Mouse (Mus musculus) limb, embryonic 13.5 days (tissue): ENCODE data around the gene Slc3a1. TPM values are rescaled to one million over a fixed set of nuclear protein-coding genes. Genes with fewer than 3 reads are reported as not detected.

Experiments
- ATAC-seq: fragments of 200-750 bp; cut with Nextera tagmentation; 2 replicates; pipeline ENCODE4 v1.8.0; 2017; ENCODE audit warnings: low read depth, moderate number of reproducible peaks, moderate TSS enrichment; ENCODE audit not compliant: low FRiP score
- H3K27ac ChIP-seq: fragments of 300-500 bp; sonication (generic); 2 replicates; pipeline ENCODE4 v1.5.1; 2015; ENCODE audit warnings: inconsistent platforms, mild to moderate bottlenecking, moderate library complexity
- H3K27me3 ChIP-seq: fragments of 300-500 bp; sonication (generic); 2 replicates; pipeline ENCODE4 v1.6.1; 2015; ENCODE audit warnings: mild to moderate bottlenecking, inconsistent platforms
- H3K36me3 ChIP-seq: fragments of 300-500 bp; sonication (generic); 2 replicates; pipeline ENCODE4 v1.6.1; 2015; ENCODE audit warnings: inconsistent platforms, mild to moderate bottlenecking, moderate library complexity
- H3K4me1 ChIP-seq: fragments of 300-500 bp; sonication (generic); 2 replicates; pipeline ENCODE4 v1.6.1; 2015; ENCODE audit warnings: inconsistent platforms
- H3K4me2 ChIP-seq: fragments of 300-500 bp; sonication (generic); replicated peaks from 2 replicates; pipeline ENCODE4 v1.6.1; 2015; ENCODE audit warnings: inconsistent platforms, mild to moderate bottlenecking, moderate library complexity
- H3K4me3 ChIP-seq: fragments of 300-500 bp; sonication (generic); 2 replicates; pipeline ENCODE4 v1.5.1; 2015; ENCODE audit warnings: moderate library complexity, mild to moderate bottlenecking, inconsistent platforms
- H3K9ac ChIP-seq: fragments of 300-500 bp; sonication (generic); 2 replicates; pipeline ENCODE4 v1.6.1; 2015; ENCODE audit warnings: mild to moderate bottlenecking, inconsistent platforms
- H3K9me3 ChIP-seq: fragments of 300-500 bp; sonication (generic); 2 replicates; pipeline ENCODE4 v1.6.1; 2016; ENCODE audit warnings: inconsistent platforms
- WGBS: fragments of 180-500 bp; shearing (Covaris S2); methylation state at CpG from one replicate; pipeline ENCODE4 v1.1.7; 2015; 5-methylcytosine and 5-hydroxymethylcytosine counted together
- polyA plus RNA-seq: library from polyadenylated mRNA; unstranded; fragments of >200 nt; fragmentation: Nextera tagmentation; extraction: Ambion mirVana; gene quantifications from 2 replicates; pipeline ENCODE4 v1.2.1, GENCODE M21; 2015

Gene Slc3a1
- polyA plus RNA-seq, 1 experiment from 2014 or later, result 0.34 TPM

- H3K4me2 ChIP-seq, result no peak overlapping the region
- H3K36me3 ChIP-seq, result peaks cover 24% of the 10 kb centered on the region
- H3K27ac ChIP-seq, result no peak overlapping the region
- H3K4me3 ChIP-seq, result no peak overlapping the region
- H3K27me3 ChIP-seq, result no peaks in the 10 kb centered on the region
- peaks cover 4% of the 10 kb centered on the region for H3K4me1 ChIP-seq
- no peak overlapping the region for H3K9ac ChIP-seq
- ATAC-seq, result no peak
- 95% methylated on average over 3 of the region's 3 CpGs for WGBS
- H3K9me3 ChIP-seq, result peaks cover 10% of the 10 kb centered on the region; the same call in 1 of the 2 replicates
Observed at GRCm38 (mm10) chr17:85096396-85096795, 68.2 kb downstream of the Slc3a1 start.

DNA sequence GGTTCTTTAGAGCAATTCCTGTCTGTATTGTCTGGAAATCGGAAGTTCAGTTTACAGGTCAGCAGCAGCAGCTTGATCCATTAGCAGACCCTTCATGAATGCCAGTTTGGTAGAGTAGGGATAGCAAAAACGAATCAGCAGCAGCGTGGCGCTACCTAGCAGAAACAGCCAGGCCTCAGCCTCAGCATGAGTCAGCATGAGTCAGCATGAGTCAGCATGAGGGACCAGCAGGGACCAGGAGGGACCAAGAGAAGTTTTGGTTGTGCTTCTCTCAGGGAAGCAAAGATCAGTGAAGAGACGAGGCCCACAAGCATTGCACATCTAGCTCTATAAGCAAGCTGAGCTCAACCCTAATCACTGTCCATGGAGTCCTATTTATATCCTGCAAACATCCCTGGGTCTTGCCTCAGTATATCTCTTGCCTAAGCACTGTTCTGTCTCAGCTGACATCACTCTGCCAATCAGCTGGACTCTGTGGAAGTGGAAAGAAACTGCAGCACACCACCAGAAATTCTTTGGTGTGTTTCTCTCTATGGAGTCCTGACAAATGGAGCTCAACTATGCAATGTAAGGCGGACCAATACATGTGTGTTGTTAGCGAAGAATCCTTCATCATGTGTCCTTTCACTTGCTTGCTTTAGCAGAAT is 70.6 kb downstream of the Slc3a1 start:
- no peak for ATAC-seq
- Histone ChIP-seq H3K9ac (no peak overlapping the region), H3K27ac (no peak overlapping the region), H3K4me3 (no peak overlapping the region), H3K36me3 (peaks cover 24% of the 10 kb centered on the region), H3K4me1 (no peaks in the 10 kb centered on the region), H3K27me3 (no peaks in the 10 kb centered on the region), H3K4me2 (no peak overlapping the region), H3K9me3 (peaks cover 10% of the 10 kb centered on the region; the same call in 1 of the 2 replicates)
- WGBS, result 90% methylated on average over 7 of the region's 7 CpGs

DNA sequence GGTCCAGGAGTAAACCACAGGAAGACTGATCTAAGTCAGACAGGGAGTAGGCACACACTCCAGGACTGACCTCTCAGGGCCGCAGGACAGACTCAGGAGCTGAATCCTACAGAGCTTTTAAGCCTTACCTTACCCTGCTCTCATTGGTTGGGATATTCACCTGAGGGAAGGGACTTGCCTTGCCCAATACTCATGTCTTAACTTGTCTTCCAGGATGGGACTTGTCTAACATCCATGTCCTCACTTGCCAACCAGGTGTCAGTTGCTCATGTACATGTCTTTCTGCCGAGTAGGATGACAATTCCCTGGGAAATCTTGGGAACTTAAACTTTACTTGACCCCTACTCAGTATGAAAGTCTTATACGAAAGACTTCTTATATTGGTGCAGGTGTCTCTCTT is 72.1 kb downstream of the Slc3a1 start:
- ATAC-seq, result no peak
- H3K27me3 ChIP-seq, result no peaks in the 10 kb centered on the region
- H3K9ac ChIP-seq, result no peak overlapping the region
- no peaks in the 10 kb centered on the region for H3K4me1 ChIP-seq
- H3K27ac ChIP-seq, result no peak overlapping the region
- WGBS, result 78% methylated on average over 3 of the region's 3 CpGs
- H3K4me2 ChIP-seq, result no peak overlapping the region
- peaks cover 24% of the 10 kb centered on the region for H3K36me3 ChIP-seq
- no peak overlapping the region for H3K4me3 ChIP-seq
- H3K9me3 ChIP-seq, result peaks cover 10% of the 10 kb centered on the region; the same call in 1 of the 2 replicates

DNA sequence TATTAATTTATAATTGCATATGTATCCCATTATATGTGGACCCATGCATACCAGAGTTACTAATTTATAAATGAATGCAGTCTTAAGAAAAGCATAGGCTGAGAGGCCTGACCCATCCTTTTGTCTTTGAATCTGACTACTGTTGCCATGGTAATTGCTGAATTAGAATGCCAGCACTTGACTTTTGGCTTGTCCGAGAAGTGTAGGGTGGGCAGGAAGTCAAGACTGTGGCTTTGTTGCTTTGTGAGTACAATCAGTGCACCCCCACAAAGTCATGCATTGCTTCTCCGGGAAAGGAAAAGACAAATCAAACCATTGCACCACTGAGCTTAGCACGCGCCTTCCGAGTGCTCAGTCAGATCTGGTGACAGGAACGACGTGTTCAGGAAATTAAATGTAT is 73.6 kb downstream of the Slc3a1 start:
- Histone ChIP-seq H3K27ac (no peak overlapping the region), H3K4me1 (no peaks in the 10 kb centered on the region), H3K9me3 (peaks cover 10% of the 10 kb centered on the region; the same call in 1 of the 2 replicates), H3K4me2 (no peak overlapping the region), H3K4me3 (no peak overlapping the region), H3K9ac (no peak overlapping the region), H3K36me3 (peaks cover 24% of the 10 kb centered on the region), H3K27me3 (no peaks in the 10 kb centered on the region)
- 85% methylated on average over 7 of the region's 7 CpGs for WGBS
- no peak for ATAC-seq

DNA sequence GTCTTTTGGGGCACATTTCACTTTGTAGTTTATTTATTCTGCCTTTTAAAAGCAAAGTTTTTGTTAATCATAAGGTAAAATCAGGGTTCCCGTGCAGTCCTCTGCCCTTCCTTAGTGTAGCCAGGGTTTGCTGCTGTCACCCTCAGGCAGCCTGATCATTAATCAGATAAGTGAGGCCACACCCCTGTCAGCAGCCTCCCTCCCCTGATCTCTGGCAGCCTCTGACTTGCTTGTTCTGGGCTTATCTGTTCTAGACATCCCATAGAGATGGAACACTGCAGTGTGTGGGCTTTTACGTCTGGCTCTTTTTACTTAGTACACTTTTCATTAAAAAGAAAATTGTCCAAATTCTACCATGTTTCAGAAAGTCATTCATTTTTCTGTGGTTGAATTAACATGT is 75.1 kb downstream of the Slc3a1 start:
- 45% methylated on average over 2 of the region's 2 CpGs for WGBS
- Histone ChIP-seq H3K4me1 (no peaks in the 10 kb centered on the region), H3K4me2 (no peak overlapping the region), H3K36me3 (peaks cover 12% of the 10 kb centered on the region), H3K27ac (no peak overlapping the region), H3K4me3 (no peak overlapping the region), H3K9me3 (peaks cover 5% of the 10 kb centered on the region; the same call in 1 of the 2 replicates), H3K9ac (no peak overlapping the region), H3K27me3 (no peaks in the 10 kb centered on the region)
- no peak for ATAC-seq

DNA sequence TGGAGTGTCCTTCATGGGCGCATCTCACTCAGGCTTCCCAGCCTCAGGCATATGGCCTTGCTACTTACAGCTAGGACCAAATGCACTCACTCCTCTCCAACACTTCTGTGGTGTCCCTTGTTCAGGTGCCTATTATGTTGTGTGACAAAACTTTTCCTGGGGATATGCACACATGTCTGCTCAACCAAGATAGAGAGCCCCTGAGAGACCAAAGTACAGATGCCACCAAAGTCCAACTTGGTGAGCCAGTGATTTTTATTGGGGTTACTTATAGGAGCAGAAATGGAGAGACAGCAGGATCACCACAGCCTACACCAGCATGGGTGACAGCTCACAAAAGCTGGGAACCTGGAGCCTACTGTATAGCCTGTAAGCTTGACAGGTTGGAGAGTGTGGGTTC is 82.5 kb downstream of the Slc3a1 start:
- no peaks in the 10 kb centered on the region for H3K36me3 ChIP-seq
- H3K4me2 ChIP-seq, result no peak overlapping the region
- H3K9me3 ChIP-seq, result no peaks in the 10 kb centered on the region
- WGBS, result 97% methylated on average over 1 of the region's 1 CpGs
- H3K27ac ChIP-seq, result no peak overlapping the region
- no peak overlapping the region for H3K4me3 ChIP-seq
- H3K27me3 ChIP-seq, result no peaks in the 10 kb centered on the region
- no peaks in the 10 kb centered on the region for H3K4me1 ChIP-seq
- ATAC-seq, result no peak
- H3K9ac ChIP-seq, result no peak overlapping the region

GRCm38 (mm10) chr17:85113441-85113840 is 85.3 kb downstream of the Slc3a1 start:
- Histone ChIP-seq H3K4me3 (no peak overlapping the region), H3K4me1 (no peaks in the 10 kb centered on the region), H3K9ac (no peak overlapping the region), H3K36me3 (no peaks in the 10 kb centered on the region), H3K27ac (no peak overlapping the region), H3K4me2 (no peak overlapping the region), H3K9me3 (no peaks in the 10 kb centered on the region), H3K27me3 (no peaks in the 10 kb centered on the region)
- ATAC-seq, result no peak
- 83% methylated on average over 8 of the region's 8 CpGs for WGBS

Other genes starting within 250 kb of the Slc3a1 start
- 43.2 and 45.5 TPM in 2 replicates for gene Lrpprc, start 237.6 kb upstream of the Slc3a1 start, polyA plus RNA-seq
- gene Ppm1b, start 71.6 kb upstream of the Slc3a1 start, polyA plus RNA-seq, result 69.2 and 69.7 TPM in 2 replicates
- 25.8 and 29.6 TPM in 2 replicates for gene Prepl, start 61.9 kb downstream of the Slc3a1 start, polyA plus RNA-seq
- gene Camkmt, start 62.2 kb downstream of the Slc3a1 start, polyA plus RNA-seq, result 13.8 and 15.7 TPM in 2 replicates